Mouse (Mus musculus) ES-Bruce4 (cell line): ENCODE results near the gene Polr3gl.

Experiments
- EP300 ChIP-seq: IDR thresholded peaks from 2 replicates; pipeline ENCODE4 v1.6.1; 2011; ENCODE audit warnings: low read depth, low read length; ENCODE audit not compliant: insufficient read depth
- POLR2A ChIP-seq: IDR thresholded peaks from one replicate; pipeline ENCODE4 v1.8.1; 2011; ENCODE audit warnings: low read length; ENCODE audit not compliant: insufficient read depth

- TF ChIP-seq EP300 (no peak), POLR2A (no peak)
These were observed 18.6 kb downstream of the Polr3gl start for GRCm38 (mm10) chr3:96575272-96575984.
